ENCODE assay signal across 10 mouse cellular contexts in genomic region chr9:64231674-64232073, GRCm38 (mm10). TPM values are rescaled to one million over a fixed set of nuclear protein-coding genes. Genes with fewer than 3 reads are reported as not detected.
A peak's percentile ranks its signal among the peaks of the same experiment; 100 is the strongest.
DNase-seq lines count a peak whose midpoint lies in the region; ATAC-seq and TF ChIP-seq lines count a peak whose summit lies in the region.
"Had no signal": no experiment of that assay in that cellular context is flagged by ENCODE, and none has a peak within 500 bp of the region (broad histone marks: within the 10 kb centered on the region; RNA-seq: fewer than 3 reads in every experiment).

No protein-coding gene starts in this region.

- intact Hi-C loops in gastrocnemius, adult 2 months (cut with DNase I) = no loop called here
- intact Hi-C loops in gastrocnemius, postnatal 36 days (cut with DNase I) = no loop called here
- intact Hi-C loops in left cerebral cortex, adult 2 months (cut with DNase I) = loop anchor here (2.0 kb wide), 1 partner anchor 21 kb away; the partner anchor contains the start of gene Map2k1
- intact Hi-C loops in left cerebral cortex, postnatal 36 days (cut with DNase I) = loop anchor here (2.0 kb wide), 1 partner anchor 21 kb away; the partner anchor contains the start of gene Map2k1

- H3K4me3 ChIP-seq in gastrocnemius, adult 2 months = no peak overlapping the region
- H3K4me3 ChIP-seq in left cerebral cortex, adult 2 months = no peak overlapping the region
- no peak overlapping the region for H3K4me3 ChIP-seq in embryonic facial prominence, embryonic 14.5 days (ENCODE audit: low read depth, low read length)
- H3K4me3 ChIP-seq in intestine, embryonic 16.5 days (ENCODE audit: low read length) = no peak overlapping the region

- 52% methylated on average over 3 of the region's 3 CpGs for WGBS in embryonic facial prominence, embryonic 14.5 days
- 65% methylated on average over 3 of the region's 3 CpGs for WGBS in intestine, embryonic 16.5 days

- H3K4me2 ChIP-seq in embryonic facial prominence, embryonic 14.5 days (ENCODE audit: low read depth, low read length) = no peak overlapping the region
- H3K4me2 ChIP-seq in intestine, embryonic 16.5 days (ENCODE audit: low read depth, low read length) = no peak overlapping the region

- 0 out of 2 replicates have a peak, but pooled peaks cover 6% of the 10 kb centered on the region for H3K36me3 ChIP-seq in embryonic facial prominence, embryonic 14.5 days (ENCODE audit: control insufficient read depth, insufficient read depth, low read length)
- H3K36me3 ChIP-seq in intestine, embryonic 16.5 days (ENCODE audit: control insufficient read depth, insufficient read depth, low read length) = no peaks in the 10 kb centered on the region

- DNase-seq in gastrocnemius, adult 2 months = no peak
- DNase-seq in gastrocnemius, postnatal 36 days = no peak
- no peak for DNase-seq in left cerebral cortex, adult 2 months (ENCODE audit: extremely low spot score in 1 of 2, low spot score in 2 of 2)
- no peak for DNase-seq in left cerebral cortex, postnatal 36 days (ENCODE audit: low spot score in 2 of 2)
- DNase-seq in embryonic facial prominence, embryonic 14.5 days (ENCODE audit: low spot score) = peak; percentile 65
- no peak for DNase-seq in right cerebral cortex, postnatal 10 days (ENCODE audit: low spot score in 2 of 2)
- no peak for DNase-seq in T-cell, adult 2 months (ENCODE audit: low spot score)

- H3K27me3 ChIP-seq in embryonic facial prominence, embryonic 14.5 days (replicated peaks; ENCODE audit: control insufficient read depth, insufficient read depth, low read length) = no peaks in the 10 kb centered on the region
- H3K27me3 ChIP-seq in intestine, embryonic 16.5 days (replicated peaks; ENCODE audit: control insufficient read depth, insufficient read depth, low read length) = no peaks in the 10 kb centered on the region
- H3K27me3 ChIP-seq: Patski had no signal

- no peak for ATAC-seq in embryonic facial prominence, embryonic 14.5 days (ENCODE audit: low read depth)
- ATAC-seq in intestine, embryonic 16.5 days = no peak
- ATAC-seq: Patski had no signal

- no peak for TF ChIP-seq CTCF in gastrocnemius, adult 2 months (IDR thresholded peaks at IDR 0.05)
- no peak for TF ChIP-seq CTCF in left cerebral cortex, adult 2 months (IDR thresholded peaks at IDR 0.05)

- H3K9me3 ChIP-seq in embryonic facial prominence, embryonic 14.5 days (ENCODE audit: control insufficient read depth, low read length) = no peaks in the 10 kb centered on the region
- no peaks in the 10 kb centered on the region for H3K9me3 ChIP-seq in intestine, embryonic 16.5 days (ENCODE audit: control insufficient read depth, low read length)

- H3K27ac ChIP-seq in gastrocnemius, adult 2 months = peak overlapping the region; percentile 69
- peak overlapping the region; percentile 84 for H3K27ac ChIP-seq in left cerebral cortex, adult 2 months
- peak overlapping the region; percentile 86 for H3K27ac ChIP-seq in embryonic facial prominence, embryonic 14.5 days (replicated peaks; ENCODE audit: low read depth, low read length)
- H3K27ac ChIP-seq in intestine, embryonic 16.5 days (ENCODE audit: low read length) = peak overlapping the region; percentile 53
- H3K27ac ChIP-seq: macrophage had no signal

- H3K9ac ChIP-seq in embryonic facial prominence, embryonic 14.5 days (ENCODE audit: low read depth, low read length) = 0 out of 2 replicates have a peak overlapping the region, but pooled peaks have one; percentile 5
- no peak overlapping the region for H3K9ac ChIP-seq in intestine, embryonic 16.5 days (ENCODE audit: low read depth, low read length)

- H3K4me1 ChIP-seq in embryonic facial prominence, embryonic 14.5 days (ENCODE audit: control insufficient read depth, insufficient read depth, low read length) = peaks cover 29% of the 10 kb centered on the region
- H3K4me1 ChIP-seq in intestine, embryonic 16.5 days (ENCODE audit: control insufficient read depth, insufficient read depth, low read length) = peaks cover 27% of the 10 kb centered on the region

RNA-seq across cellular contexts. Expression of gene Uchl4, which starts 3.3 kb away (rescaled TPM):
- 1 to 10 TPM; 1.3 to 1.9 TPM for total RNA-seq in gastrocnemius, adult 2 months (2021)
- total RNA-seq in gastrocnemius, postnatal 36 days (2021) = 1 to 10 TPM; 1.3 to 2.2 TPM
- 1 to 10 TPM; 1.5 TPM for total RNA-seq in left cerebral cortex, adult 2 months (2021)
- 1 to 10 TPM; 2.4 to 2.7 TPM for total RNA-seq in left cerebral cortex, postnatal 36 days (2021)
- 2.2 and 2.3 TPM in 2 replicates for polyA plus RNA-seq in embryonic facial prominence, embryonic 14.5 days (2014; fragmentation: Nextera tagmentation; extraction: Ambion mirVana)
- polyA plus RNA-seq in intestine, embryonic 16.5 days (2015; fragmentation: Nextera tagmentation; extraction: Ambion mirVana) = 1.8 and 2.4 TPM in 2 replicates

RNA-seq across cellular contexts. Expression of gene Map2k1, which starts 21.8 kb away (rescaled TPM):
- total RNA-seq in gastrocnemius, adult 2 months (2021) = 10 to 100 TPM; 52.8 to 55.7 TPM
- 10 to 100 TPM; 48.1 to 50.7 TPM for total RNA-seq in gastrocnemius, postnatal 36 days (2021)
- total RNA-seq in left cerebral cortex, adult 2 months (2021) = 100 to 1,000 TPM; 286 to 295 TPM
- 100 to 1,000 TPM; 280 to 296 TPM for total RNA-seq in left cerebral cortex, postnatal 36 days (2021)
- 105 and 109 TPM in 2 replicates for polyA plus RNA-seq in embryonic facial prominence, embryonic 14.5 days (2014; fragmentation: Nextera tagmentation; extraction: Ambion mirVana)
- polyA plus RNA-seq in intestine, embryonic 16.5 days (2015; fragmentation: Nextera tagmentation; extraction: Ambion mirVana) = 97.4 and 104 TPM in 2 replicates

RNA-seq across cellular contexts. Expression of gene Tipin, which starts 49.7 kb away (rescaled TPM):
- total RNA-seq in gastrocnemius, adult 2 months (2021) = 10 to 100 TPM in 1 of 2 experiments, 1 to 10 TPM in 1; 7.9 to 10.3 TPM
- total RNA-seq in gastrocnemius, postnatal 36 days (2021) = 10 to 100 TPM in 1 of 2 experiments, 1 to 10 TPM in 1; 7.1 to 11.0 TPM
- 10 to 100 TPM; 12.9 to 20.2 TPM for total RNA-seq in left cerebral cortex, adult 2 months (2021)
- 10 to 100 TPM; 16.8 to 27.1 TPM for total RNA-seq in left cerebral cortex, postnatal 36 days (2021)
- polyA plus RNA-seq in embryonic facial prominence, embryonic 14.5 days (2014; fragmentation: Nextera tagmentation; extraction: Ambion mirVana) = 168 and 218 TPM in 2 replicates
- polyA plus RNA-seq in intestine, embryonic 16.5 days (2015; fragmentation: Nextera tagmentation; extraction: Ambion mirVana) = 129 and 142 TPM in 2 replicates

RNA-seq across cellular contexts. Expression of gene Snapc5, which starts 52.6 kb away (rescaled TPM):
- 10 to 100 TPM; 19.3 to 24.4 TPM for total RNA-seq in gastrocnemius, adult 2 months (2021)
- total RNA-seq in gastrocnemius, postnatal 36 days (2021) = 10 to 100 TPM; 17.7 to 18.9 TPM
- total RNA-seq in left cerebral cortex, adult 2 months (2021) = 10 to 100 TPM; 20.5 to 21.6 TPM
- 10 to 100 TPM; 20.5 to 22.4 TPM for total RNA-seq in left cerebral cortex, postnatal 36 days (2021)
- polyA plus RNA-seq in embryonic facial prominence, embryonic 14.5 days (2014; fragmentation: Nextera tagmentation; extraction: Ambion mirVana) = 19.2 and 21.2 TPM in 2 replicates
- 36.2 and 36.5 TPM in 2 replicates for polyA plus RNA-seq in intestine, embryonic 16.5 days (2015; fragmentation: Nextera tagmentation; extraction: Ambion mirVana)

RNA-seq across cellular contexts. Expression of gene Rpl4, which starts 58.5 kb away (rescaled TPM):
- total RNA-seq in gastrocnemius, adult 2 months (2021) = 100 to 1,000 TPM; 601 to 627 TPM
- 100 to 1,000 TPM; 436 to 550 TPM for total RNA-seq in gastrocnemius, postnatal 36 days (2021)
- 100 to 1,000 TPM; 517 to 522 TPM for total RNA-seq in left cerebral cortex, adult 2 months (2021)
- total RNA-seq in left cerebral cortex, postnatal 36 days (2021) = 100 to 1,000 TPM; 475 to 553 TPM
- polyA plus RNA-seq in embryonic facial prominence, embryonic 14.5 days (2014; fragmentation: Nextera tagmentation; extraction: Ambion mirVana) = 1,344 and 1,393 TPM in 2 replicates
- polyA plus RNA-seq in intestine, embryonic 16.5 days (2015; fragmentation: Nextera tagmentation; extraction: Ambion mirVana) = 1,062 and 1,181 TPM in 2 replicates

Comparison
In these comparisons a context has a peak if more than half of its experiments do, and no peak if none do; other contexts are left out.
1. RNA of gene Map2k1, which starts 21.8 kb away (total RNA-seq): 280 to 296 TPM in left cerebral cortex, postnatal 36 days and 286 to 295 TPM in left cerebral cortex, adult 2 months; 52.8 to 55.7 TPM in gastrocnemius, adult 2 months and 48.1 to 50.7 TPM in gastrocnemius, postnatal 36 days; every median in the first group is over 4 times any median in the second.
2. intact Hi-C loops: an anchor here in left cerebral cortex, adult 2 months (2.0 kb wide) and left cerebral cortex, postnatal 36 days (2.0 kb wide); none called in gastrocnemius, adult 2 months and gastrocnemius, postnatal 36 days.
3. Peak in every context shown above with its lines, with median percentiles within 50 percentile points of each other: H3K27ac ChIP-seq.